Mouse (Mus musculus): ENCODE measurements around the gene E030030I06Rik.
A peak's percentile ranks its signal among the peaks of the same experiment; 100 is the strongest.
"Not testable (repeated sequence)": the region's sequence is repeated elsewhere in the genome, so short reads cannot be mapped to it uniquely, and the experiment has no call there.

E030030I06Rik gene

DNA sequence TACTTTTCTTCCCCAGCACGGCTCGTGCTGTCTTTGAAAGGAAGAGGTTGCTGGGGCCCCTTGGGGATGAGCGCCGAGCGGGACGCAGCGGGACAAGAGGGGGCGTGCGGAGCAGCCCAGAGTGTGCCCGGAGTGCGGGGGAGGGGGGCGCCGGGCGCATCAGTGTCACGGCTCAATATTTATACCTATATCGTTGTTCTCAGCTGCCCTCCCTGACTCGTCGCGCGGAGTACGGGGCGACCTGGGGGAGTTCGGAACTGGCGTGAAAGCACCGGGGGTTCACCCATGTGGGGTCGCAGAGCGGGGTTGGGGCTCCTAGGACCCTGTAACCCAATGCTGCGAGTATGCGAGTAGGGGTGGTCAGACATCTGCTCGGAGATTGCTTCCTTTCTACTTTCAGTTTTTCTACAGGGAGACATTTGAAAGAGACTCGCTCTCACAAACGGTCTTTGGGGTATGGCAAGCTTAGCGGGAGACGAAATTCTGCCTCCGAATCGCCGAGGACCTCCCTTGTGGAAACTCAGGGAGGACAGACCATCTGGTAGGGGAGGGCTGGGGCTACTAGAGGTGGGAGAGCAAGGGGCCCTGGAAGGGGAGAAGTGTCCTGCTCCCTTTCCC lies at the start of gene E030030I06Rik:
Gene E030030I06Rik (minus strand): TSS at position 198 of the 618 bp plus-strand sequence.
- DNase-seq = no peak

DNA sequence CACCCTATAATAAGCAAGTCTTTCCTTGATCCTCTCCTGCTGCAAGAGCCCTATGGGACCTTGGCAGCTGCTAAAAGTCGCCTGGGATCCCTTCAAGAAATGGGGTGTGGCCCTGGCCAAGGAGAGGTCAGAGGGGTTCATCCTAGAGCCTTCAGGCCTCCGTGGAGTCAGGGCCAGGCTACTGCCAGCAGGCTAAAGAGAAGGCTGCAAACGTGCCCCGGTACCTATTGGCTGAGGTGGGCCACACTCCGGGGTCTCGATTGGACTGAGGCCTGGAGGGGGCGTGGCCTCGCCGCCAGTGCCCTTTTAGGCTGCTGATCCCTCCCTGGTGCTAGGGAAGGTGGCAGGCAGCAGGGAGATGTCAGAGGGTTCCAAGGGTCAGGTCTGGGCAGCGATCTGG lies 42.0 kb upstream of the E030030I06Rik start:
- DNase-seq = not testable (repeated sequence)

DNA sequence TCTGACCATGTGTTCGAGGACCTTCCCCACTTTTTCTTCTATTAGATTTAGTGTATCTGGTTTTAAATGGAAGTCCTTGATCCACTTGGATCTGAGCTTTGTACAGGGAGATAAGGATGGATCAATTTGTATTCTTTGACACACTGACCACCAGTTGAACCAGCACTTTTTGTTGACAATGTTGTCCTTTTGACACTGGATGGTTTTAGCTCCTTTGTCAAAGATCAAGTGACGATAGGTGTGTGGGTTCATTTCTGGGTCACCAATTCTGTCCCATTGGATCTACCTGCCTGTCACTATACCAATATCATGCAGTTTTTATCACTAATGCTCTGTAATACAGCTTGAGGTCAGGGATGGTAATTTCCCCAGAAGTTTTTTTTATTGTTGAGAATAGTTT lies 27.4 kb upstream of the E030030I06Rik start:
- not testable (repeated sequence) for DNase-seq

DNA sequence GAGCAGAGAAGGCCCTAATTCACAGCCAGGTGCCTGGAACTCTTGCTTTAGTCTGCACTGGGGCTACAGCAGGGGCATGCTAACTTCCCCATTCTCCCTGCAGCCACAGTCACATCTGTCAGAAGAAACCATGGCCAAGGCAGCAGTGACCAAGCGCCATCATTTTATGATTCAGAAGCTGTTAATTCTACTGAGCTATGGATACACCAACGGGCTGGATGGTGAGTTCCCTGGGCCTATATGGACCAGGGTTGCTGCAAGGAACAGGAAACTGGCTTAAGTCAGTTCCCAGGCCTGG lies 25.1 kb upstream of the E030030I06Rik start:
- DNase-seq = not testable (repeated sequence)

DNA sequence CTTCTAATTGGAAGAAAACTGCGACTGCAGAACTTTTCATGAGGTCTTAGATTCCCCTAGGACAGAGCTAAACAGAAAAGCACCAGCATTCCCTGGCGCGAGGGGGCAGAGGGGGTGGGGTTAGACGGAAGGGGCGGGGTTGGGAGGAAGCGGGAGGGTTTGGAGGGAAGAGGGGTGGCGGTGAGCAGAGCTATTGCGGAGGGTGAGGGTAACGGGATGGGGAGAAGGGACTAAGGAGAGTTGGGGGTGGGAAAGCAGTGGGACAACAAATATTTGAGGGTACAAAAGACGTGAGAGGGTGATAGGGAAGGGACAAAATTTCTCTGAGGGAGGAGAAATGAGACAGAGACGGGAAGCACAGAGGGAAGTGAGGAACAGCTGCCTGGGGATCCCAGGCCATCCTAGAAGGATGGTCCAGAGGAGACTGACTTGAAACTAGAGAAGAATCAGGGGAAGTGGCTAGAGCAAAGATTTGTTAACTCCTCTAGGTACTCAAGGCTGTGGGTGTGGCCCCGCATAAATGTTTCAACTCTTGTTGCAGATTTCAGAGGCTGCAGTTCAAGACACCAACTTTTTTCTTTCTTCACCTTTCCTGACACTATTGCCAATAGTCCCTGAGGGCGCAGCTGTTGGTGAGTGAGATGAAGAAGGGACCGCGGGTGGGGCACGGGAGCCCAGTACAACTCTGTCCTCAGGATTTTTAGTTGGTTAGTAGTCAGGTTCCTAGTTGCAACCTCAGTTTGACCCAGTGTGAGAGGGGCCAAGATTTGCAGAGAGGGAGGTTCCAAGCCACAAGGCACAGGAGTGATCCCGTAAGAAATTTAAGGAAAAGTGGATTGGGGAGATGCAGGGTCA lies 24.5 kb upstream of the E030030I06Rik start:
- not testable (repeated sequence) for DNase-seq

DNA sequence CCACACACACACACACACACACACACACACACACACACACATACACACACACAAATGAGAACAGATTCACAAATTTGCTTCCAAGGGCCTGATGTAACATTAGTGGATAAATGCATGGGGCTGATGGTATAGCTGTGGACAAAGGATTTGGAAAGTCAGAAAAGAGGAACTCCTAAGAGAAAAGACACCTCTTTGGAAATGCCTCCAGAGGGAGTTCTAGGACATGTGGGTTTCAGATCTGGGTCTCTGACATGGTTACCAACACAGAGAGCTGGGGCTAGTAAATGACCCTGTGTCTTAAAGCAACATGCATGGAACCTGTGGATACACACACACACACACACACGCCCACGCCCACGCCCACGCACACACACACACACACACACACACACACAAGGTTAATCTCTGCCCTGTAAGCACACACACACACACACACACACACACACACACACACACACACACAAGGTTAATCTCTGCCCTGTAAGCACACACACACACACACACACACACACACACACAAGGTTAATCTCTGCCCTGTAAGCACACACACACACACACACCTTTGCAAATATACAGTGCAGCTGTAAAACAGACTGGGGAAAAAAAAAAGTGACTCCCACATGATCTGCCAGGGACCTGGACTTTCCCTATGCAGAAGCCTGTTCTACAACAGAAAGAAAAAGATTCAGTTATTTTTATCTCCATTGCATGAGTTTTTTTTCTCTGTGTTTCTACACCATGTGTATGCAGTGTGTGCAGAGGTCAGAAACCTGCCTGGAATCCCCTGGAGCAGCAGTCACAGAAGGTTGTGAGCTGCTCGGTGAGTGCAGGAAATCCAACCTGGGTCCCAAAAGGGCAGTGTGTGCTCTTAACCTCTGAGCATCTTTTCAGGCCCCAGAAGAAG lies 23.6 kb upstream of the E030030I06Rik start:
- DNase-seq = not testable (repeated sequence)

DNA sequence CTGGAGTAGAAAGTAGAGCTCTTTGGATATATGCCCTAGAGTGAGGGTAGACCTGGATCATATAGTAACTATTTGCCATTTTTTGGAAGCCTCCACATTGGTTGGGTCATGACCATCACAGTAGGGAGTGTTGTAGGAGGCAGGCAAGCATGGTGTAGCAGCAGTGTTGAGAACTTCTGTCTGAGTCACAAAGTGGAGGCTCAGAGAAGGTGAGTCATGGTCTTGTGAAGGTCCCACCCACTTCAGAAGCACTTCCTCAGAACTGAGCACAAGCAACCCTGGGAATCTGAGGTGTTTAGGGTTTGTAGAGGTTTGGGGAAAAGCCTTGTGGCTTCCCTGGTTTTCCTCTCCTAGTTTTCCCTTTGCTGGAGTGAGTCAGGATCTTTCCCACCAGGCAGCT lies 20.0 kb upstream of the E030030I06Rik start:
- DNase-seq = not testable (repeated sequence)

DNA sequence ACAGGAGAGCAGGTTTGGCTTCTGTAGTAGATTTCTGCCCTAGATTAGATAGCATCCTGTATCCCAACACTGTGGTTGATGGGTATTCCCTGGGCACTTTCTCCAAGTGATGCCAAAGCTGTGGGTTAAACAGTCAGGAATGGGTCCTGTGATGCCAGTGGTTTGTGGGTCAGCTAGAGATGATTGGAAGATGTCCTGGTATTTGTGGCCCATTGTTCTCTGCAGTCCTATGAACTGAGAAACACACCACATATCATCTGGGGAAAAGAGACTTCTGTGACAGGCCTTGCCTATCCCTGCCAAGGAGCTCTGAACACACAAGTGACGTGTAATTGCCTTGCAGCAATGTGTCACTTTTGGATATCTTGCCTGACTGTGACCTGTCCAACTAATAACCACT lies 18.0 kb upstream of the E030030I06Rik start:
- DNase-seq = not testable (repeated sequence)

DNA sequence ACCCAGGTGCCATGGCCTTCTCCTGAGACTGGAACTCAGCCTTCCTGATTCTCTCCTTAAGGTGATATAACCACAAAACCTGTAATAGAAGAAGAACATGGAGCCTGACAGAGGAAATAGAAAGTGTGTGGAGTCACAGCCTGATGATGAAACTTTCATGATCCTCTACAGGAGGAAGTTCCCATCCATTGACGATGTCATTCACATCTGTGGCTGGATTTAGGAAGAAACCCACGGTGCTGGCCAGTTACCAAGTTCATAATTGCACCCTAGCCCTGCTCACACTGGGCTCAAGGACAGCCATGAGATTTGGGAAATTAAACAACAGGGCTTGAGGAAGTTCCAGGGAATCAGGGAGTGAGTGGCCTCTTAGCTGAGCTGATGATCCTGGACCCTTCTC lies 17.0 kb upstream of the E030030I06Rik start:
- DNase-seq = not testable (repeated sequence)

DNA sequence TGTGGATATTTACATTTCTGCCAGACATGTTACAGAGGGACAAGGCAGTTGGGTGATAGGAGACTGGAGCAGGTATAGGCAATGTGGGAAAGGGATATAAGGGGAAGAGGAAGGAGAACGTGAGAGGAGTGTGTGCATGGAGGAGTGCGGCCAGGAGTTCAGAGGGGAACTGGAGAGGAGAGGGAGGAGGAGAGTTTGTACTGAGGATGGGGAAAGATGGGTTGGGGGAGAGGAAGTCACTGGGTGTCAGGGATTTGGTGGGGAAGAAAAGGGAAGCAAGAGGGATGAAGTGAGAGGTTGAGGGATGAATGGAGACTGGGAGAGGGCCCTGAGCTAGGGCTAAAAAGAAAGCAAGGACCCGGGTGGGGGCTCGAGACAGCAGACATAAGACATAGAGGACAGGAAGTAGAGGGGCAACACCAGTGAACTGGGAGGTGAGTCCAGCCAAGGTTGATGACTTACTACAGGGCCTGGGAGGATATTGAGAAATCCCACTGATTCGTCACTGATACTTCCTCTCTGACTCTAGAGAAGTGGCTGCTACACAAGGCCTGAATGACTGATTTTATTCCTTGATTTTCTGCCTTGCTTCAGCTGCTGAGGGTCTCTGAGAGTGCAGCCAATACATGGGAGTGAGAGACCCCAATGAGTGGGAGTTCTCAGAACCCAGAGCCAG lies 16.4 kb upstream of the E030030I06Rik start:
- not testable (repeated sequence) for DNase-seq

DNA sequence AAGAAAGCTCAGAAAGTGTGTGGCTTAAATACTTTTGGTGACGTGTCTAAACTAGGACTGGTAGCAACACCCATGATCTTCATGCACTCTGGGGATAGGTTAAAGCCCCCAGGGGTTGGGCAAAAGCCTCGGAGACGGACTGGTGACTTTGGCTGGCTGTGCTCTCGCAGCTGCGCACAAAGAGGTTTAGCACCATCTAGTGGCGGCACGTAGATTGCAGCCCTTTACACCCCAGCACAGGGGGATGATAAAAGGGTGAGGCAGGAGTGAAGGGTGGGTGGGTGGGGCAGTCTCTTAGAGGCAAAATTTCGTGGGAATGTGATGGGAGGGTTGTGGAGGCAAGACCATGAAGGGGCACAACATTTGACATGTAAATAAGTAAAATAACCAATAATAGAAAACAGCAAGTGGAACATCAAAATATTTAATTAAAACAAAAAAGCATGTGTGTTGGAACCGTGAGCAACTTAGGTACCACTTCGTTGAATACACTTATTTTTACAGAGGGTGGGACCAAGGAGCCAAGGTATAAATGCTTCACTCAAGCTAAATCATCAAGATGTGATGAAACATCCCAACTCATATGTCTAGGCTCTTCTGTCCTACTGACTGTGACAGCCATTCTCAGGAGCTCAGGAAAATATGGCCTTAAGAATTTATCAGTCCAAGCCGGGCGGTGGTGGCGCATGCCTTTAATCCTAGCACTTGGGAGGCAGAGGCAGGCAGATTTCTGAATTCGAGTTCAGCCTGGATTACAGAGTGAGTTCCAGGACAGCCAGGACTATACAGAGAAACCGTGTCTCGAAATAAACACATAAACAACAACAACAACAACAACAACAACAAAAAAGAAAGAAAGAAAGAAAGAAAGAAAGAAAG lies 14.9 kb upstream of the E030030I06Rik start:
- DNase-seq = peak; percentile 67 to 77

DNA sequence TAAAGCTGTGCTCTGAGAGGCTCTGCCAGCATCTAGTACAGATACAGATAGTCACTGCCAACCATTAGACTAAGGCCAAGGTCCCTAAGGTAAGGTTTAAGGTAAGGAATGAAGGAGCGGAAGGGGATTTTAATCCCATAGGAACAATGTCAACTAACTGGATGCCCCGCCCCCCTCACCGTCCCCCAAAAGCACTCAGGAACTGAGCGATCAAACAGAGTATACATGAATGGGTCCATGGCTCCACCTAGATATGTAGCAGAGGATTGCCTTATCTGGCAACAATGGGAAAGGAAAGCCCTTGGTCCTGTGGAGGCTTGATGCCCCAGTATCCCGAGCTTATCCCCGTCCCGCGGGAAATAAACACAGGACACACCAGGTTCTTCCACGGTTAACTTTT lies 14.2 kb upstream of the E030030I06Rik start:
- DNase-seq = not testable (repeated sequence)

DNA sequence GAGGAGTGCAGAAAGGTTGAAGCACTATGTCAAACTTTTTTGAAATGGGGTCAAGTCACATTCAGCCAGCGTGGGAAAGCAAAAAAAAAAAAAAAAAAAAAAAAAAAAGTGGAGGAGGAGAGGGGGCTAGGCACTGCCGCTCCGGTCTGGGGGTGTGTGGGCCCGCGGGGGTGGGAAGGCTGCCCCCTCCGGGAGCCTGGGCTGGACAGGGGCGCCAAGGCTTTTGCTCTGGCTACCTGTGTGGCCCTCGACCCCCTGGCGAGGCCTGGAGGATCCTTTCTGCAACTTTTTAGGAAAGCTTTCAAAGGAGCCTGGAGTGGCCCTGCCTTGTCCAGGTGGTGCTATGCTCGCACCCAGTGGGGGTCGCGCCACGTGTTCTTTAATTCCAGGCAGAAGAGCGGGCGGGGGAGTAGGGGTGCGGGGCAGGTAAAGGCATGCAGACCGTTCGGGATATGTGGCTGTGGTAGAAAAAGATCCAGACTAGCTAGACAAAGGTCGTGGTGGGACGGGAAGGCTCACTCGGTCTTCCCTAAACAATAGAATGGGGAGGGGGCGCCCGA lies 10.6 kb upstream of the E030030I06Rik start:
- no peak for DNase-seq

DNA sequence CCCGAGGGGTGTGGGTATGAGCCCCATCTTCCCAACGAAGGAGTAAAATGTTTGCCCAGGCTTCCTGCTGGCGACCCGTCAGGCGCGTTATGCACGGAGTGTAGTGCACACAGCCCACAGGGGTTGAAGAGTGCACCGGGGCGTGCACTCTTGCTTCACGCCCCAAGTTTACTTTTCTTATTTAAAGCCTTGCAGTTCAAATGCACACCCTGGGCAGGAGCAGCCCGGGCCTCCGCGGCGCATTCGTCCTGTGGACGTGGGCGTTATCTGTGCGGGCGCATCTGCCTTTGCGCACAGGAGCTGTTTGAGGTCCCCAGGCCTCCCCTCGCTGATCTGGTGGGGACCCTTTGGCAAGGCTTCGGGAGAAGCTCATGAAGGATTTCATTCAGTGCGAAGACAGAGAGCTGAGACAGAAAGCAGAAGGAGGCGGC lies 10.1 kb upstream of the E030030I06Rik start:
- DNase-seq = no peak

DNA sequence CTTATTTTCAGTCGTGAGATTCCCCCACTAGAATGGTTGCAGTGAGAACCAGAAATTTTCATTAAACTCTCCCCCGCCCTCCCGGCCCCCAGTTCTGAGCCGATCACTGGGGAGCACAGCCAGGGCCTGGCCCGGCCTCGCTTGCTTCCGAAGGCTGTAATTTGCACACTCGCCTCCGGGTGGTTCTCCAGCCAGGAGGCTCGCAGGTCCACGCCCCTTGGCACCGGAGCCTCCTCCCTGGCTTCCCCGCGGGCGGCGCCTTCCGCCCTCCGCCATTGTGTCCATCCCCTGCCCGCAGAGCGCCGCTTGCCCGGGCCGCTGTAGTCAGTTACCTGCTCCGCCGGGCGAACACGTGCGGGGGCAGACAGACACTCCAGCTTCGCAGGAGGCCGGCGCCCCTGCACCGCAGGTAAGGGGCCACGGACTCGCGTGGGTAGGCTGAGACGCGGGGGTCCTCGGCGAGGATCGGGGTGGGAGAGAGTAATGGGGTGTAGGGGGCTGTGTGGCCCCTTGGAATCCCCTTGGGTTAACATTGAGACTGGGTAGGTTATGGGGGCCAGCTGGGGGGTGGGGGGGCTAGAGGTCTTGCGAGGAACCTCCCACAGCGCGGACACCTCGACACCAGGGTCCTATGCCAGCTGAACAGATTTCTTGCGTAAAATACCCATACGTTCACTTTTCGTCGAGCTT lies 9.4 kb upstream of the E030030I06Rik start, which contains the start of the genes Raet1e and H60b:
Gene Raet1e (plus strand): TSS at position 260 of the 690 bp plus-strand sequence.
Gene H60b (plus strand): TSS at position 277 of the 690 bp plus-strand sequence.
- DNase-seq = not testable (repeated sequence)

DNA sequence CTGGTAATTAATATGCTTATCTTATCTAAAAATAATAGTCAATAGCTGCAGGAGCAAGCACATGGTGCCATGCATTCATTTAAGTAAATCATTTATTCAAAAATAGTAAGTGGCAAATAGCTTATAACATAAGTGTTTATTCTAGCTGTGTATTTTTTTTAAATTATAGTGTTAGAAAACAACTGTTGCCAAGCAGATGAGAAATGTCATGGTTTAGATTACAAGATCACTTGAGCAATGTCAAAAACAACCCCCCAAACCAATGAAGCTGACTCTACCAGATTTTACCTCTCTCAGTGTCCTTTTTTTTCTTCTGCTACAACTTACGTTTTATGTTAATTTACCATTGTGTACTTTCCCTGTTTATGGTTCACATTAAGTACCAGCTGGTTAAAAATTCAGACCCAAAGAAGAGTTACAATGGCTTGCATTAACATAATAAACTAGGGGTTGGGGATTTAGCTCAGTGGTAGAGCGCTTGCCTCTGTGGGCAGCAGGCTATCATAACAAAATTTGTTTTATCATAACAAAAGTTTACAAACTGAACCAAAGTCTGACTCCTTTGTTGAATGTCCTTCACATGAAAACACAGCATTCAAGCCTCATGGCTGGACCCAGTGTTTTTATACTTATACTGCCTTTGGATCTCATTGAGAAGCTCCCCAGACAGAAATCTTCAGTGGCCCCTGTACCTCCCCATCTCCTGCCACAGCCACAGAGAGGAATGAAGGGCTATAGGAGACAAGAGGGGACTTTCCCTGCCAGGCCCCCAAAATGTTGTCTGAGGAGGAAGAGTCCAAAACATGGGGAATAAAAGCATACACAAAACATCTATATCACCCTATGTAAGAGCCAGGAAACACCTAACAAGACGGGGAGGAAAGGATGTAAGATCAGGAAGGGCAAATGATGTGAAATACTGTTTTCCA lies 6.1 kb upstream of the E030030I06Rik start:
- no peak for DNase-seq

DNA sequence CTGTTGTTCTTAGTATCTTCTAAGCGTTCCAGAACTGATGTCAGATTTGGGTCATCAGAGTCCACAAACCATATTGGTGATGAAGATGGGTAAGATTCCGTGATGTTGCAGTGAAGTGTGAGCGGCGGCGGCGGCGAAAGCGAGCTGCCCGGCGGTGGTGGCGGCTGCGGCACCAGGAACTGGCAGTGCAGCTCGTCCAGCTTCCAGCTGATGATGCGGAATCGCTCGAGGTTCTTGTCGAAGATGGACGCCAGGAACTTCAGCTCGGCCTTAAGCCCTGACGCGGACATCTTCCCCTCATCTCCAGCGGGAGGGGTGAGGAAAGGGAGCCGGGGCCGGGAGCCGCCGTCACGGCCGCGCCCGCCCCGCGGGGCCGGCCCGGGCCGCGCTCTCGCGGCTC lies 5.1 kb upstream of the E030030I06Rik start:
- not testable (repeated sequence) for DNase-seq

DNA sequence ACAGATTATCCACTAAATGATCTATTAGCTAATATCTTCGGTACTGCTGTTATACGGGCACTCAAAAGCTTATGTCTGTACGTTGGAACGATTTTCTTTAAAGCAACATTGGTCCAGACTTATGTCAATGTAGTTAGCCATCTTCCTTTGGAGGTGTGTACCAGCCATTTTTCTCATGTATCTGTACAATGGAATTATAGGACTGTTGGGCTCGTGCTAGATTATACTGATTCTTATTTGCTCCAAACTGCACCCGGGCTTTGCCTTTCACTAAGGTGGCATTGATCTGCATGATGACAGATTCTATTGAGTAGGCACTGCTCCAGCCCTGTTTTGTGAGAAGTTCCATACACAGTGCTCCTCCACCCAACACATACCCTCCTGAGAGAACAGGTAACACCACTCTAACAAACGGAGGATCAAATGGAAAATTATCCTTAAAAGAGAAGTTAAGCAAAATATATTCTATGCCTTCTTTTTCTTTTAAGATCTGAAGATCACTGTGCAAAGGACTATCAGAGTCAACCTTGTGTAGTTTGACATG lies 4.1 kb upstream of the E030030I06Rik start:
- not testable (repeated sequence) for DNase-seq
